Mouse (Mus musculus) heart, postnatal 4 days (tissue): ENCODE results near the gene 4932414N04Rik. TPM values are rescaled to one million over a fixed set of nuclear protein-coding genes. Genes with fewer than 3 reads are reported as not detected.
"Not testable (repeated sequence)": the region's sequence is repeated elsewhere in the genome, so short reads cannot be mapped to it uniquely, and the experiment has no call there.

Source experiments
- DNase-seq: peaks from one replicate; pipeline ENCODE4 v3.0.0; 2021
- total RNA-seq, 2 experiments: library from RNA; stranded (reverse); gene quantifications; 2 replicates each; pipeline ENCODE4 v1.2.3; 2021

The 4932414N04Rik gene
- total RNA-seq: not detected

- DNase-seq: not testable (repeated sequence)
Observed at GRCm38 (mm10) chr2:68656186-68656585, at the start of gene 4932414N04Rik. TSS of gene 4932414N04Rik (plus strand) at chr2:68656486.

GRCm38 (mm10) chr2:68732216-68732615, 75.9 kb downstream of the 4932414N04Rik start:
- no peak for DNase-seq

GRCm38 (mm10) chr2:68739772-68740739, 83.8 kb downstream of the 4932414N04Rik start:
- DNase-seq: no peak

DNA sequence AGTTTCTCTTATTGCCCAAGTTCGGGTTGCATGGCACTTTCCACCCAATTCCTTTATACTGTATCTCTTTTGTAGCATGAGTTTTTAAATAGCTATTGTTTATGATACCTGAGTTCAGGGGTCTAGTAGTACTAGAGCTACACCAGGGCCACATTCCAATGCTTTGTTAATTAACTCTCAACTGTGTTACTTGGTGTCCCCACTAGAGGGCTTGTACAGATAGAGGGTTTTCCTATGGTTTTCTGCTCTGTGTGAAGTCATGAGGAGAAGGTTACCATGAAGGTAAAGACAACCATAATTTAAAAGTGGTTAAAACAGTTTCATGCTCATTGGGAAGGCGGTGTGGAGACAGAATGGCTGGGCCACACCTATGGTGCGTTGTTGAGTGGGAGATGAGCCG, 88.3 kb downstream of the 4932414N04Rik start:
- DNase-seq: no peak

DNA sequence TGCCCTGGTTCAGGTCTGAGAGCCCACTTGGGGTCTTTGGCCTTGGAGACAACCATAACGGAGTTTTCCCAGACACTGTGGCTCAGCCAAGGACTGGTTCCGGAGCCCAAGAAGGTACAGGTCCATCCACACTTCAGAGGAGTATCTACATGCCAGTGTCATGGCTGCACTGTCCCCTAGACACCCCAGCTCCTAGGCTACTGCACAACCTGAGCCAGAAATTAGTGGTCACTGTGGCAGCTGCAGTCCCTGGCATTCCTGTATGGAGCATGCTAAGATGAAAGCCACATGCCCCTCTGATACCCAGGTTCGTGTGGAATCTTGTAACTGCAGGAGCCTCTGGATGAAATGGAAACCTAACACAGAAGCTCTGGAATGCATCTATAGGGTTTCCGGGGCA, 99.9 kb downstream of the 4932414N04Rik start:
- DNase-seq: no peak

DNA sequence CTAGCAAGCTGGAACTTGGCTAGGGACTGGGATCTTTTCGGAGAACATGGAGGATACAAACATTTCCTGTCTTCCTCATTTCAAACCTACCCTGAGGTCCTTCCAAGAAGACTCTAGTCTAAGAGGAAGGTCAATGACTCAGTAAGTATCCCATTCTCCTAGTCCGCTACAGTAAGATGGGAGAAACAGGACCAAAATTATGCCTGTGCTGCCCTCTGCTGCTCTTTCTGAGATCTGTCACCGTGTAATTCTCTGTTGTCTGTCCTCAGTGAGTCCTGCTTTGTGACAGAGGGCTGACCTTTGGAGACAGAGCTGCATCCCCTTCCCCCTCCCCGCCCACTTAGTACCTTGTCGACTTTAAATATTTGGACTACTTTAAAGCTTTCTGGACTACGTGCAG, 100.5 kb downstream of the 4932414N04Rik start:
- DNase-seq: peak; percentile 56

DNA sequence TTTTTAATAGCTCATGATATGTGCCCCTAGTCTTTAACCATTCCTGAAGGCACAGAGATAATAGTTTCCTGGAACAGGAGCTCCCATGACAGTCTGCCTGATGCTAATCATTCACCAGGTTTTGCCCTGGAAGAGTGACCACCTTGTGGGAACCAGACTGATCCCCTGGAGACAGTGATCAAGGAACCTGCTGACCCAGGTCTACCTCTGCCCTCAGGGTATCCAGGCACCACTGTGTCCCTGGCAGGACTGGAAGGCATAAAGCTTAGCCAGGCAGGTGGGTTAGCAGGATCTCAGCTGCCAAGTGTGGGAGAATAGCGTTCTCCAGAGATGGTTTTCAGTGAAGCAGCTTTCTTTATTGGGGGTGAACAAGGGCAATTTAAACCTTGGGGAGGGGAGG, 109.1 kb downstream of the 4932414N04Rik start:
- DNase-seq: no peak

DNA sequence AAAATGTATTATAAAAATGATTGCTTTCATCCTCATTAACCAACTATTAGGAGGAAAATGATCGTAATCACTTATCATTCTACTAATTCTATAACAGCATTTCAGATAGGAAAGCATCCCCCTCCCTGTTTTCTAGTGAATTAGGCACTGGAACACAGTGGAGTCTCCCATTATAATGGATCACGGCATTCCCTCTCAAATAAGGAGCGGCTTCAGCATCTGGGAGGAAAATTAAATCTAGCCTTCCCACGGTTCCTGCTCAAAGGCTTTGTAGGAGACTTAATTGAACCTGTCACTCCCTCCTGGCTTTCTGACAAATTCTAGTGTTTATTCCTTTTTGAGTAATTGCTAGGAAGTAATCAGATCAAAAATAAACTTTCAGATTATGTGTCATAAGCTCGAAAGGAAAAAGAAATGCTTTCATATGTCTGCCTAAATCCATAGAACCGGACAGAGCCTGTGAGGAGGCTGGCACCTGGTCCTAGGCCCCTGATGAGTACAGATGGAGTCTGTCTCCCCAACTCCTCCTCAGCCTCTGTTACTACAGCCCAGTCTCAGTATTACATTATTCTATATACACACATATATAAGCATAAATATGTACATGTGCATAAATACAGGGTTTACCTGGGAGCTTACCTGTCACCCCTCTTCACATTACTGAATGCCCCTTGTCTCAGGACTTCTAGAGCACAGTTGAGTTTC, 111.1 kb downstream of the 4932414N04Rik start:
- DNase-seq: no peak

DNA sequence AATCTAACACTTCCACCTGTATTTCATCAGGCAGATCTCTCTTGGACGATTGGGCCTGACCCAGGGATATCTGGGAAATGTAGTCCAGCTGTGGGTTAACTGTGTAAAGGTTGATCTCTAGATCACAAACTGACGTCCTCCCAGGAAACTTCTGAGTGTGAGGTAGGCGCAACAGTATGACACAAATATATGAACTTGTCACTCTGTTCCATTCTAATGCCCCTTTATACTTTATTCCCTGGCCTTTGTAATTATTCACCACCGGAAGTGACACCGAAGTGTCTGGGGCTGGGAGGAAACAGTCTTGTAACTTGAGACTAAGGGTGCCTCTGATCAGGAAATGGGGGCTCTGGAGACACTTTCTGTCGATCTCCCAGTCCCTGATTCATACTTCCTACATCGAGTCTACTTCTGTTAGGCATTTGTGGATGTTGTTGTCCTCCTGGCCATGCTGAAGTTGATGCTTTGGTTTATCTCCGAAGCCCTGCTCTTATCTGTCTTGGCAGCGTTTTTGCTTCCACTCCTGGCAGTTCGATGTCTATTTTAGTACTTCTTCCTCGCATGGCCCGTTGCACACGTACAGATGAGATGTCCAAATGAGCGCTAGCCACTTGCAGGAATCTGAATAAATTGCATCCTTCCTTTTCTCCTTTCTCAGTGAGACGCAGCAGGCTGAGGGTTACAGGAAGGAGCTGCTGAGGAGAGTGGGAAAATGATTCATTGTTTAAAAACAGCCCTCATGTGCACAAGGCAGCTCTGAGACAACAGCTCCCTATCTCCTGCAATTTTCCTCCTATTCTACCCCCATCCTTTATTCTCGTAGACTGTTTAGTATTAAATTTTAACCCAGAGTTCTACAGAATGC, 126.2 kb downstream of the 4932414N04Rik start:
- DNase-seq: no peak

DNA sequence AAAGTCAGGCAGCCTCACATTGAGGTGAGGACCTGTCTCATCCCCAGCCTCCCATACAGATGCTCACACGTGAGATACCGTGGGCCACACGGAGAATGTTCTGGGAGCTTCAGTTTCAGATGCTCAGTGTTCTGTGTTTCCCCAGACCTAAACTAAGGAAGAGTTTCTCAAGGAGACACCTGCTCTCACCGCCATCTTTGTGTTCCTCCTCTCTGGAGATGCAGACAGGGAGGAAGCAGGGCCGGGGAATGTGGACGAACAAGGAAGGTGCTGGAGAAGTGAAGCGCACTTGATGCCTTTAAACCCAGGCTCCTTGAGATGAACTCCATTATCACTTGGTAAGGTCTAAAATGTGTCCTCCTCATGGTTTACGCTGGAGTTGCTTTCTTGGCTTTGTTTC, 127.4 kb downstream of the 4932414N04Rik start:
- DNase-seq: not testable (repeated sequence)

- DNase-seq: peak; percentile 89
Observed at GRCm38 (mm10) chr2:68784710-68785427, 128.6 kb downstream of the 4932414N04Rik start.

DNA sequence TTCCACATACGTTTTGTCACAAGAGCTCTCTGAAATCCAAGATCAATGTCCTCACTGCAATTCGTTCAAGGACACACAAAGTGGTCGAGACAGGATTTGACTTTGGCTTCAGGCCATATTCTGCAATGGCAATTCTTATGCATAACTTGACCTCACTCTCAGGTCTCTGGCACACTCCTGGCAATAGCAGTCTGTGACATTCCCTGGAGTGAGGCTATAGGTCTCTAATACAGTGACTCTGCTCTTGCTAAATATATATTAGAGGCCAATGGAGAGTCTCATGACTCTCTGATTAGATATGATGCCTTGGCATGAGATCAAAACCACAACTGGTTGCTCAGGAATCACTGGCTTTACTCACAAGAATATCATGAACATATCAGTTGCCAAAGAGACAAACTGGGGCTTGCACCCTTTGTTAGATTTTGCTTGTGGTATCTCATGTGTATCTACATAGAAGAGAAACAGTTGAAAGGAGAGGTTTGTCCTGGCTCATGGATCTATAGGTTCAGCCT, 130.9 kb downstream of the 4932414N04Rik start:
- no peak for DNase-seq

GRCm38 (mm10) chr2:68792296-68792695, 136.0 kb downstream of the 4932414N04Rik start:
- DNase-seq: peak; percentile 30

DNA sequence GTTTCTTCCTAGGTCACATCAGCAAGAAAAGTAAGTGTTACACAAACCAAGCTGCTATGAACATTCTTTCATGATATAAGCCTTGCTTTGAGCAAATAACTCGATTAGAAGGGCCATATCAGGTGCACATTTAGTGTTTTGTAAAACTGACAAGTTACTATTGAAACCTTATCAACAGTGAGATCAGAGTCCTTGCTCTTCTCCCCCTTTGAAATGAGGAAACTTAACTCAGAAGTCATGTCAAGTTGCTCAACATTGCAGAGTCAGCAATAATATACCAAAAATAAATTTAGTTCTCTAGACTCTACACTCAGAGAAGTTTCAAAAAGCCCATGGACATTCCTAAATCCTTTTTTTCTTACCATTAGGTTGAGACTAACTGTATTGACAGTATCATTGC, 137.2 kb downstream of the 4932414N04Rik start:
- DNase-seq: no peak

DNA sequence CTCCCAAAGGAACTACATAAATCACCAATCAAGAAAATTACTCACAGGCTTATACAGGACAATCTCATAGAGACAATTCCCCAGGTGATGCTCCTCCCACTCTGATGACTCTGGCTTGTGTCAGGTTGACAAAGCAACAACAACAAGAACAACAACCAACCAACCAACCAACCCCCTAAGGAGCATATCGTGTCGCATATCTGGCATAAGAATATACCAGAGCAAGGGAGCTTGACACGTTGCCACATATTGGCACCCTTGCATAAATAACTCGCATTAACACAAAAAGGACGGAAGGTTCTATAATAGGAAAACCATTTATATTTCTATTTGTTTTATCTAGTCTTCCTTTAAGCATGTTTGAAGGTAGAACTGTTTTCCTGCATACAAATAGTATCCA, 137.9 kb downstream of the 4932414N04Rik start:
- no peak for DNase-seq

- no peak for DNase-seq
Observed at GRCm38 (mm10) chr2:68794616-68795015, 138.3 kb downstream of the 4932414N04Rik start.

- DNase-seq: no peak
Observed at GRCm38 (mm10) chr2:68796011-68796775, 139.9 kb downstream of the 4932414N04Rik start.

- DNase-seq: no peak
Observed at GRCm38 (mm10) chr2:68797106-68797505, 140.8 kb downstream of the 4932414N04Rik start.
